Mouse (Mus musculus) G1E (cell line): ENCODE measurements around the gene Wbp11. TPM values are rescaled to one million over a fixed set of nuclear protein-coding genes. Genes with fewer than 3 reads are reported as not detected.
"Not testable (repeated sequence)": the region's sequence is repeated elsewhere in the genome, so short reads cannot be mapped to it uniquely, and the experiment has no call there.

Experiments used
- ATAC-seq: 2 replicates; pipeline ENCODE4 v1.8.0; 2016; ENCODE audit warnings: mild to moderate bottlenecking; ENCODE audit not compliant: insufficient number of reproducible peaks, poor library complexity, low FRiP score, severe bottlenecking; ENCODE audit errors: extremely low read depth
- DNase-seq: peaks from one replicate; pipeline ENCODE4 v3.0.0; 2012; ENCODE audit warnings: low spot score
- H3K27me3 ChIP-seq: 2 replicates; pipeline ENCODE4 v1.6.1; 2012; ENCODE audit warnings: mild to moderate bottlenecking, low read length, inconsistent platforms; ENCODE audit not compliant: insufficient read depth
- H3K36me3 ChIP-seq: replicated peaks from 2 replicates; pipeline ENCODE3; 2012; ENCODE audit warnings: mild to moderate bottlenecking, inconsistent platforms
- H3K4me1 ChIP-seq: 2 replicates; pipeline ENCODE4 v1.6.1; 2012; ENCODE audit warnings: low read depth, low read length, inconsistent platforms, mixed read lengths; ENCODE audit not compliant: insufficient read depth
- H3K4me3 ChIP-seq: 2 replicates; pipeline ENCODE4 v1.5.1; 2012; ENCODE audit warnings: low read depth, mild to moderate bottlenecking, inconsistent platforms, low read length, moderate library complexity, mixed read lengths
- H3K9me3 ChIP-seq: replicated peaks from 2 replicates; pipeline ENCODE4 v1.6.1; 2012; ENCODE audit warnings: inconsistent platforms
- CTCF ChIP-seq: IDR thresholded peaks from 2 replicates; pipeline ENCODE4 v1.5.1; 2012; ENCODE audit warnings: low read depth, low read length, inconsistent platforms, mixed read lengths
- GATA1 ChIP-seq: IDR thresholded peaks from 2 replicates; pipeline ENCODE4 v1.6.1; 2012; ENCODE audit warnings: borderline replicate concordance, low read length, inconsistent platforms, mixed read lengths
- GATA2 ChIP-seq: IDR thresholded peaks from 2 replicates; pipeline ENCODE4 v1.6.1; 2012; ENCODE audit warnings: low read depth, low read length, inconsistent platforms, borderline replicate concordance
- POLR2AphosphoS5 ChIP-seq: IDR thresholded peaks from 2 replicates; pipeline ENCODE4 v1.6.1; 2012; ENCODE audit warnings: low read depth, low read length, inconsistent platforms; ENCODE audit not compliant: insufficient replicate concordance
- TAL1 ChIP-seq: conservative IDR thresholded peaks from 2 replicates; pipeline ENCODE4 v1.6.1; 2012; ENCODE audit warnings: low read depth, low read length, inconsistent platforms, mixed read lengths
- polyA plus RNA-seq: library from polyadenylated mRNA; stranded (reverse); fragments of >175 nt; gene quantifications from 2 replicates; pipeline ENCODE4 v1.2.3, GENCODE M21; 2012
- total RNA-seq, 2 experiments: library from RNA; stranded (forward) in 1 of 2; stranded (reverse) in 1 of 2; fragments of 200-1000 nt in 1 of 2; fragments of >200 nt in 1 of 2; fragmentation: Nextera tagmentation in 1 of 2; gene quantifications; 2 replicates each; pipeline ENCODE4 v1.2.3; 2014 to 2017

The Wbp11 gene
- total and polyA plus RNA-seq, 3 experiments = 49.0 to 307 (median 202) TPM

DNA sequence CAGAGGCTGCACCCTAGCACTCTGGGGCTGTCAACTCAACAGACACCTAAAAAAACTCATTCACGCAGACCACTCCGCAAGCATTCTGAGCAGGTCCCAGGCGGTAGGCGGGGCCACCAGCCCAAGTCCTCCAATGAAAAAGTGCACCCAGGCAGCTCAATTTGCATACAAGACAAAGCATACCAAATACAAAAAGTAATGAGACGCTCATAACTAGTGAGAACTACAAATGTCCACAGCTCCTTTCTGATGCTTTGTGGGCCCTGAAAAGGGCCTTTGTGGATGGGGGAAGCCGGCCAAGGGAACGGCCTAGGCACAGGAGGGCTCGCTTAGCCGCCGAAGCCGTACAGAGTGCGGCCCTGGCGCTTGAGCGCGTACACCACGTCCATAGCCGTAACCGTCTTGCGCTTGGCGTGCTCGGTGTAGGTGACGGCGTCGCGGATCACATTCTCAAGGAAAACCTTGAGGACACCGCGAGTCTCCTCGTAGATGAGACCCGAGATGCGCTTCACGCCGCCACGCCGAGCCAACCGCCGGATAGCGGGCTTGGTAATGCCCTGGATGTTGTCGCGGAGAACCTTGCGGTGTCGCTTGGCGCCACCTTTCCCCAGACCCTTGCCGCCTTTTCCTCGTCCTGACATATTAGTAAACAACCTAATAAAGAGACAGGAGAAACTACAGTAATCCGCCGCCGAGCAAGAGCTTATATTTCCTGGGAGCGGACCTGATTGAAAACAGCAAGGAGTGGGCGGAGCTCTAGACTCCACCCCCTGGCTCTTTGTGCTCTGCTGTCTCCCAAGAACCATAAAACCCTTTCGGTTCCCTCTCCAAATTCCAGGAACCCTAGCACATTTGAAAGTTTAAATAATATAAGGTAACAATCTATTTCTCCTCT, 24.0 kb downstream of the Wbp11 start, which contains the start of gene Hist4h4:
TSS of gene Hist4h4 (minus strand) at position 677 of the 895 bp plus-strand sequence.
- H3K36me3 ChIP-seq = peaks cover 2% of the 10 kb centered on the region
- no peaks in the 10 kb centered on the region for H3K9me3 ChIP-seq
- H3K27me3 ChIP-seq = no peaks in the 10 kb centered on the region
- ATAC-seq = peak; percentile 48
- DNase-seq = peak; percentile 75
- TF ChIP-seq POLR2AphosphoS5 (peak; percentile 100), GATA2 (no peak)
- peak within 1 kb of the TSS; percentile 74 for H3K4me3 ChIP-seq
- H3K4me1 ChIP-seq = peaks cover 38% of the 10 kb centered on the region

DNA sequence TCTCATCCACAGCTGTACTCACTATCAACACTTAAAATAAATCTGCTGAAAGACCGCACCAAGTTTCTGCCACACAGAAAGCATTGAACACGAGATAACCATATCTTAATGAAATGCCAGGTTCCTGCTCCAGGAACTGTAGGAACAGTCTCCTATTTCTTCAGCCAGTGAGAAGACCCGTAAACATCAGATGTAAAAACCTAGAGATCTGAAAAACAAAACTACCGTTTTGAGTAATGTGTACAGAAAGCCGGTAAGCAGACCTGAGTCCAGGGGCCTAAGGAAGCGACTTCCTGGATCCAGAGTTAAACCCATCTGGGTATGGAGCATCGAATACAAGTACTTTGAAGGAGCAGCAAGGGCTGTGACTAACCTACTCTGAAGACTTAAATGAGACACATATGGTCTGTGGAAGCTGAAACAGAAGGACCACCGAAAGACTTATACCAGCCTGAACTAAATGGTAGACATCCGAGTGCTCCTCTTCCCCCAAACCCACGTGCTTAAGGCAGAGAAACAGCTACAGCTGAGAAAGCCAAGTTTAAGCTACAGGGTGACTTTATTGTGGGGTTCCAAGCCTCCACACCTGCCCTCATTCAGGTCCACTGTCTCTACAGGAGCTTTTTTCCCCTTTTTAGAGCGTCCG, 24.8 kb downstream of the Wbp11 start:
- H3K27me3 ChIP-seq = no peaks in the 10 kb centered on the region

DNA sequence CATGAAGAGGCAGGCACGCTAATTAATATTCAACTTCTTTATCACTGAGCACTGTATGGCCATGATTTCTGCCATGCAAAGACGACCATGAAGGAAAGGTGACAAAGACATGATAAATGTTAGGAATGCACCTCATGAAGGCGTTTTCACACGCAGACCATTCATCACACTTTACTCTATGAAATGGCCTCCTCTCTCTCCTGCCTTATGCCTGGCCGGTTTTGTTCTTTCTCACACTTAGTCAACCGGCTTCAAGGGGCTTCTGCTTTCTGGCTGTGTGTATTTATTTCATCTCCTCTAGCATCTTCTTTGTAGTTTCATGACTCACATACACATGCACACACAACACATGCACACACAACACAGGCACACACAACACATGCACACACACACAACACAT, 26.8 kb downstream of the Wbp11 start:
- Histone ChIP-seq H3K9me3 (no peaks in the 10 kb centered on the region), H3K27me3 (no peaks in the 10 kb centered on the region), H3K4me3 (no peak overlapping the region), H3K4me1 (peaks cover 22% of the 10 kb centered on the region), H3K36me3 (no peaks in the 10 kb centered on the region)
- TF ChIP-seq GATA1 (no peak), POLR2AphosphoS5 (peak; percentile 87; the same call in 1 of the 2 replicates)
- ATAC-seq (no peak), DNase-seq (no peak)

More for the DNA sequence above, 24.8 kb downstream of the Wbp11 start:
- 0 out of 2 replicates have a peak, but pooled peaks have one; percentile 0 for ATAC-seq
- DNase-seq = no peak
- H3K4me3 ChIP-seq = peak overlapping the region; percentile 74
- TF ChIP-seq POLR2AphosphoS5 (peak; percentile 98; the same call in 1 of the 2 replicates), GATA1 (no peak)
- H3K36me3 ChIP-seq = peaks cover 2% of the 10 kb centered on the region
- peaks cover 38% of the 10 kb centered on the region for H3K4me1 ChIP-seq
- H3K9me3 ChIP-seq = no peaks in the 10 kb centered on the region

DNA sequence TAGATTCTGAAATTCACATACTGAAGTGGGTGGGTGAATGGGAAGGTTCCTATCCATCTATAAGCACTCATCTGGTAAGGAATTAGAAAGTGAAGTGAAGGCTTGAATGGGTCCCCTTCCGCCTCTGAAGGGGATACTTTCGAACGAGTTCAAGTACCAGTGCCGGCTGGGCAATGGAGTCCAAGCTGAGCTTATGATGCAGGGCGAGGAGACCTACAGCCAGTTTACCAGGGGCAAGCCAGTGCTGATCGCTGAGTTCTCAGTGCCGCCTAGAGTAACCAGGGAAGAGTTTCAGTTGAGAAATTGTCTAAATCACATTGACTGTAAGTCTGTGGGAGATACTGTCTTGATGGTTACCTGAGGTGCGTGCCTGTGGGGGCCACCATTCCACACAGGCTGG, 27.3 kb downstream of the Wbp11 start:
- TF ChIP-seq CTCF = no peak
- no peak for TF ChIP-seq GATA2
- TF ChIP-seq GATA1 = no peak
- TF ChIP-seq POLR2AphosphoS5 = no peak
- TF ChIP-seq TAL1 = no peak
- ATAC-seq = no peak
- H3K4me1 ChIP-seq = peaks cover 19% of the 10 kb centered on the region

DNA sequence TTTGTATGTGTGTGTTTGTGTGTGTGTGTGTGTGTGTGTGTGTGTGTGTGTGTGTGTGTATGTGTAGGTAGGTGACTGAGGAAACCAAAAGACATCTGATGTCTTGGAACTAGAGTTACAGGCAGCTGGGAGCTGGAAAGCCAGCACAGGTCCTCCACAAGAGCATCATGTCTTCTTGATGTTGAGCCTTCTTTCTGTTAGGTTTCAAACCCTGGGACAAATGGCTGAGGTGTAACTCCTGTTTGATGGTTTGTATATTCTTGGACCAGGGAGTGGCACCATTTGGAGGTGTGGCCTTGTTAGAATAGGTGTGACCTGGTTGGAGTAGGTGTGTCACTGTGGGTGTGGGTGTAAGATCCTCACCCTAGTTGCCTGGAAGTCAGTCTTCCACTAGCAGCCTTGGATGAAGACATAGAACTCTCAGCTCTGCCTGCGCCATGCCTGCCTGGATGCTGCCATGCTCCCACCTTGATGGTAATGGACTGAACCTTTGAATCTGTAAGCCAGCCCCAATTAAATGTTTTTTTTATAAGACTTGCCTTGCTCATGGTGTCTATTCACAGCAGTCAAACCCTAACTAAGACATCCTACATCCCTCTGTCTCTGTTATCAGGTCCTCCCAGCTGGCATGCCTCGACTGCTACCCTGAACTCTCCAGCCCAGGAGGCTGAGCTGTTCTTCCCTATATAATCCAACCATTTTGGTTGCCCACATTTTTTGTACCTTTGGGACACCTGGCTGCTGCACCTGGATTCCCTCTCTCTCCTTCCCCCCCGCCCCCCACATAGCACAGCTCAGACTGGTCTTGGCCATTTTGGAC, 29.9 kb downstream of the Wbp11 start:
- H3K4me3 ChIP-seq, H3K27me3 ChIP-seq, DNase-seq, H3K9me3 ChIP-seq, ATAC-seq, H3K36me3 ChIP-seq, H3K4me1 ChIP-seq: not testable (repeated sequence)

More for the DNA sequence above, 27.3 kb downstream of the Wbp11 start:
- DNase-seq = no peak
- Histone ChIP-seq H3K9me3 (no peaks in the 10 kb centered on the region), H3K4me3 (no peak overlapping the region), H3K27me3 (no peaks in the 10 kb centered on the region), H3K36me3 (no peaks in the 10 kb centered on the region)

DNA sequence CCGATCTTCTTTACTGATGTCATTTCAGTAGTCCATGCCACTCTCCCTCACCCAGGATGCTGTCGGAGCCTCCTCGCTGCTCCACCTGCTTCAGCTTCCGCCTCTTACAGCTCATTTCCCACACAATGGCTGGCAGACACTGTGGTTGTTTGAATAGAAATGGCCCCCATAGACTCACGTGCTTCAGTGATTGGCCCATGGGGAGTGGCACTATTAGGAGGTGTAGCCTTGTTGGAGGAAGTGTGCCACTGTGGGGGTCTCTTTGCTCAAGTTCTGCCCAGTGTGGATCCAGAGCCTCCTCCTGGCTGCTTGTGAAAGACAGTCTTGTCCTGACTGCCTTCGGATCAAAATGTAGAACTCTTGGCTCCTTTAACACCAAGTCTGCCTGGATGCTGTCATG, 32.2 kb downstream of the Wbp11 start:
- H3K4me1 ChIP-seq = 0 out of 2 replicates have a peak, but pooled peaks cover 3% of the 10 kb centered on the region
- no peak for ATAC-seq

More for the DNA sequence above, 32.2 kb downstream of the Wbp11 start:
- TF ChIP-seq POLR2AphosphoS5 = no peak
- no peak for TF ChIP-seq TAL1
- TF ChIP-seq CTCF = no peak
- no peak for TF ChIP-seq GATA1
- Histone ChIP-seq H3K27me3 (no peaks in the 10 kb centered on the region), H3K36me3 (no peaks in the 10 kb centered on the region), H3K4me3 (no peak overlapping the region), H3K9me3 (no peaks in the 10 kb centered on the region)
- no peak for DNase-seq
